Mouse (Mus musculus): Measurements from ENCODE around the gene Grik4. TPM values are rescaled to one million over a fixed set of nuclear protein-coding genes. Genes with fewer than 3 reads are reported as not detected.

Gene Grik4
- polyA plus RNA-seq, 1 experiment from 2014 or later, result 1.2 TPM

- H3K27ac ChIP-seq (ENCODE audit: low read depth, low read length), result no peak overlapping the region
- 84% methylated on average over 10 of the region's 10 CpGs for WGBS
- H3K4me1 ChIP-seq (ENCODE audit: control insufficient read depth, insufficient read depth, low read length), result peaks cover 1% of the 10 kb centered on the region
- ATAC-seq (ENCODE audit: low FRiP score), result no peak
- H3K9me3 ChIP-seq (ENCODE audit: control insufficient read depth, low read length), result no peaks in the 10 kb centered on the region
- no peak overlapping the region for H3K4me3 ChIP-seq (ENCODE audit: low read depth, low read length)
- no peak overlapping the region for H3K9ac ChIP-seq (ENCODE audit: low read length)
- H3K4me2 ChIP-seq, result no peak overlapping the region
- no peak for DNase-seq (ENCODE audit: low spot score, missing footprints)
- H3K27me3 ChIP-seq (ENCODE audit: control insufficient read depth, insufficient read depth, low read length), result no peaks in the 10 kb centered on the region
- H3K36me3 ChIP-seq (ENCODE audit: control insufficient read depth, insufficient read depth, low read length), result no peaks in the 10 kb centered on the region
Measured at GRCm38 (mm10) chr9:42859959-42860794, 84.1 kb downstream of the Grik4 start.

GRCm38 (mm10) chr9:42858998-42859690 lies 85.1 kb downstream of the Grik4 start:
- Histone ChIP-seq H3K27me3 (ENCODE audit: control insufficient read depth, insufficient read depth, low read length) (no peaks in the 10 kb centered on the region), H3K36me3 (ENCODE audit: control insufficient read depth, insufficient read depth, low read length) (no peaks in the 10 kb centered on the region), H3K4me3 (ENCODE audit: low read depth, low read length) (no peak overlapping the region), H3K27ac (ENCODE audit: low read depth, low read length) (no peak overlapping the region), H3K9me3 (ENCODE audit: control insufficient read depth, low read length) (no peaks in the 10 kb centered on the region), H3K4me1 (ENCODE audit: control insufficient read depth, insufficient read depth, low read length) (no peaks in the 10 kb centered on the region), H3K4me2 (no peak overlapping the region), H3K9ac (ENCODE audit: low read length) (no peak overlapping the region)
- ATAC-seq (ENCODE audit: low FRiP score), result no peak
- DNase-seq (ENCODE audit: low spot score, missing footprints), result no peak
- WGBS, result 46% methylated on average over 4 of the region's 4 CpGs

- no peak overlapping the region for H3K27ac ChIP-seq (ENCODE audit: low read depth, low read length)
- WGBS, result 57% methylated on average over 3 of the region's 3 CpGs
Measured at GRCm38 (mm10) chr9:42858576-42858975, 85.7 kb downstream of the Grik4 start.

GRCm38 (mm10) chr9:42857756-42858155 lies 86.5 kb downstream of the Grik4 start:
- no peak for ATAC-seq (ENCODE audit: low FRiP score)

More at GRCm38 (mm10) chr9:42858576-42858975, 85.7 kb downstream of the Grik4 start:
- H3K9me3 ChIP-seq (ENCODE audit: control insufficient read depth, low read length), result no peaks in the 10 kb centered on the region
- no peak overlapping the region for H3K4me3 ChIP-seq (ENCODE audit: low read depth, low read length)
- DNase-seq (ENCODE audit: low spot score, missing footprints) (no peak), ATAC-seq (ENCODE audit: low FRiP score) (no peak)
- H3K9ac ChIP-seq (ENCODE audit: low read length), result no peak overlapping the region
- H3K4me2 ChIP-seq, result no peak overlapping the region
- no peaks in the 10 kb centered on the region for H3K36me3 ChIP-seq (ENCODE audit: control insufficient read depth, insufficient read depth, low read length)
- H3K4me1 ChIP-seq (ENCODE audit: control insufficient read depth, insufficient read depth, low read length), result no peaks in the 10 kb centered on the region
- H3K27me3 ChIP-seq (ENCODE audit: control insufficient read depth, insufficient read depth, low read length), result no peaks in the 10 kb centered on the region

GRCm38 (mm10) chr9:42853077-42853476 lies 91.2 kb downstream of the Grik4 start:
- H3K27ac ChIP-seq (ENCODE audit: low read depth, low read length), result no peak overlapping the region
- no peaks in the 10 kb centered on the region for H3K27me3 ChIP-seq (ENCODE audit: control insufficient read depth, insufficient read depth, low read length)
- WGBS, result 91% methylated on average over 3 of the region's 3 CpGs
- H3K4me3 ChIP-seq (ENCODE audit: low read depth, low read length), result no peak overlapping the region
- H3K4me1 ChIP-seq (ENCODE audit: control insufficient read depth, insufficient read depth, low read length), result no peaks in the 10 kb centered on the region
- no peak overlapping the region for H3K9ac ChIP-seq (ENCODE audit: low read length)
- DNase-seq (ENCODE audit: low spot score, missing footprints) (peak; percentile 39), ATAC-seq (ENCODE audit: low FRiP score) (no peak)
- no peaks in the 10 kb centered on the region for H3K36me3 ChIP-seq (ENCODE audit: control insufficient read depth, insufficient read depth, low read length)
- no peak overlapping the region for H3K4me2 ChIP-seq
- no peaks in the 10 kb centered on the region for H3K9me3 ChIP-seq (ENCODE audit: control insufficient read depth, low read length)

More at GRCm38 (mm10) chr9:42857756-42858155, 86.5 kb downstream of the Grik4 start:
- Histone ChIP-seq H3K36me3 (ENCODE audit: control insufficient read depth, insufficient read depth, low read length) (no peaks in the 10 kb centered on the region), H3K4me3 (ENCODE audit: low read depth, low read length) (no peak overlapping the region), H3K27me3 (ENCODE audit: control insufficient read depth, insufficient read depth, low read length) (no peaks in the 10 kb centered on the region), H3K9ac (ENCODE audit: low read length) (no peak overlapping the region), H3K4me2 (no peak overlapping the region), H3K4me1 (ENCODE audit: control insufficient read depth, insufficient read depth, low read length) (no peaks in the 10 kb centered on the region), H3K9me3 (ENCODE audit: control insufficient read depth, low read length) (no peaks in the 10 kb centered on the region), H3K27ac (ENCODE audit: low read depth, low read length) (no peak overlapping the region)
- DNase-seq (ENCODE audit: low spot score, missing footprints), result no peak
- WGBS, result 89% methylated on average over 3 of the region's 3 CpGs

- no peak overlapping the region for H3K27ac ChIP-seq (ENCODE audit: low read depth, low read length)
- H3K36me3 ChIP-seq (ENCODE audit: control insufficient read depth, insufficient read depth, low read length), result no peaks in the 10 kb centered on the region
- 88% methylated on average over 6 of the region's 6 CpGs for WGBS
- no peak for DNase-seq (ENCODE audit: low spot score, missing footprints)
- no peak overlapping the region for H3K9ac ChIP-seq (ENCODE audit: low read length)
- H3K27me3 ChIP-seq (ENCODE audit: control insufficient read depth, insufficient read depth, low read length), result no peaks in the 10 kb centered on the region
- H3K4me3 ChIP-seq (ENCODE audit: low read depth, low read length), result no peak overlapping the region
- no peak for ATAC-seq (ENCODE audit: low FRiP score)
- H3K9me3 ChIP-seq (ENCODE audit: control insufficient read depth, low read length), result no peaks in the 10 kb centered on the region
- H3K4me1 ChIP-seq (ENCODE audit: control insufficient read depth, insufficient read depth, low read length), result no peaks in the 10 kb centered on the region
- no peak overlapping the region for H3K4me2 ChIP-seq
Measured at GRCm38 (mm10) chr9:42850063-42850462, 94.2 kb downstream of the Grik4 start.

- ATAC-seq (ENCODE audit: low FRiP score), result no peak
- no peak for DNase-seq (ENCODE audit: low spot score, missing footprints)
- Histone ChIP-seq H3K27me3 (ENCODE audit: control insufficient read depth, insufficient read depth, low read length) (no peaks in the 10 kb centered on the region), H3K4me3 (ENCODE audit: low read depth, low read length) (no peak overlapping the region), H3K4me2 (no peak overlapping the region), H3K9me3 (ENCODE audit: control insufficient read depth, low read length) (no peaks in the 10 kb centered on the region), H3K27ac (ENCODE audit: low read depth, low read length) (no peak overlapping the region), H3K4me1 (ENCODE audit: control insufficient read depth, insufficient read depth, low read length) (no peaks in the 10 kb centered on the region), H3K9ac (ENCODE audit: low read length) (no peak overlapping the region), H3K36me3 (ENCODE audit: control insufficient read depth, insufficient read depth, low read length) (no peaks in the 10 kb centered on the region)
- WGBS, result 28% methylated on average over 8 of the region's 9 CpGs
Measured at GRCm38 (mm10) chr9:42848061-42848460, 96.2 kb downstream of the Grik4 start.

GRCm38 (mm10) chr9:42846676-42847425 lies 97.4 kb downstream of the Grik4 start:
- no peaks in the 10 kb centered on the region for H3K27me3 ChIP-seq (ENCODE audit: control insufficient read depth, insufficient read depth, low read length)
- H3K27ac ChIP-seq (ENCODE audit: low read depth, low read length), result no peak overlapping the region
- no peaks in the 10 kb centered on the region for H3K4me1 ChIP-seq (ENCODE audit: control insufficient read depth, insufficient read depth, low read length)
- H3K4me2 ChIP-seq, result no peak overlapping the region
- no peaks in the 10 kb centered on the region for H3K9me3 ChIP-seq (ENCODE audit: control insufficient read depth, low read length)
- DNase-seq (ENCODE audit: low spot score, missing footprints) (peak; percentile 35), ATAC-seq (ENCODE audit: low FRiP score) (no peak)
- H3K4me3 ChIP-seq (ENCODE audit: low read depth, low read length), result no peak overlapping the region
- H3K9ac ChIP-seq (ENCODE audit: low read length), result no peak overlapping the region
- no peaks in the 10 kb centered on the region for H3K36me3 ChIP-seq (ENCODE audit: control insufficient read depth, insufficient read depth, low read length)
- 87% methylated on average over 10 of the region's 10 CpGs for WGBS

GRCm38 (mm10) chr9:42846139-42846538 lies 98.2 kb downstream of the Grik4 start:
- Histone ChIP-seq H3K36me3 (ENCODE audit: control insufficient read depth, insufficient read depth, low read length) (no peaks in the 10 kb centered on the region), H3K4me3 (ENCODE audit: low read depth, low read length) (no peak overlapping the region), H3K27me3 (ENCODE audit: control insufficient read depth, insufficient read depth, low read length) (no peaks in the 10 kb centered on the region), H3K4me1 (ENCODE audit: control insufficient read depth, insufficient read depth, low read length) (no peaks in the 10 kb centered on the region), H3K9me3 (ENCODE audit: control insufficient read depth, low read length) (no peaks in the 10 kb centered on the region), H3K27ac (ENCODE audit: low read depth, low read length) (no peak overlapping the region), H3K4me2 (no peak overlapping the region), H3K9ac (ENCODE audit: low read length) (no peak overlapping the region)
- WGBS, result 74% methylated on average over 4 of the region's 4 CpGs
- no peak for ATAC-seq (ENCODE audit: low FRiP score)
- no peak for DNase-seq (ENCODE audit: low spot score, missing footprints)
